Mouse (Mus musculus): ENCODE data around the gene B4galt1. TPM values are rescaled to one million over a fixed set of nuclear protein-coding genes. Genes with fewer than 3 reads are reported as not detected.

The B4galt1 gene
- total RNA-seq, 2 experiments from 2014 or later: 6.7 TPM

DNA sequence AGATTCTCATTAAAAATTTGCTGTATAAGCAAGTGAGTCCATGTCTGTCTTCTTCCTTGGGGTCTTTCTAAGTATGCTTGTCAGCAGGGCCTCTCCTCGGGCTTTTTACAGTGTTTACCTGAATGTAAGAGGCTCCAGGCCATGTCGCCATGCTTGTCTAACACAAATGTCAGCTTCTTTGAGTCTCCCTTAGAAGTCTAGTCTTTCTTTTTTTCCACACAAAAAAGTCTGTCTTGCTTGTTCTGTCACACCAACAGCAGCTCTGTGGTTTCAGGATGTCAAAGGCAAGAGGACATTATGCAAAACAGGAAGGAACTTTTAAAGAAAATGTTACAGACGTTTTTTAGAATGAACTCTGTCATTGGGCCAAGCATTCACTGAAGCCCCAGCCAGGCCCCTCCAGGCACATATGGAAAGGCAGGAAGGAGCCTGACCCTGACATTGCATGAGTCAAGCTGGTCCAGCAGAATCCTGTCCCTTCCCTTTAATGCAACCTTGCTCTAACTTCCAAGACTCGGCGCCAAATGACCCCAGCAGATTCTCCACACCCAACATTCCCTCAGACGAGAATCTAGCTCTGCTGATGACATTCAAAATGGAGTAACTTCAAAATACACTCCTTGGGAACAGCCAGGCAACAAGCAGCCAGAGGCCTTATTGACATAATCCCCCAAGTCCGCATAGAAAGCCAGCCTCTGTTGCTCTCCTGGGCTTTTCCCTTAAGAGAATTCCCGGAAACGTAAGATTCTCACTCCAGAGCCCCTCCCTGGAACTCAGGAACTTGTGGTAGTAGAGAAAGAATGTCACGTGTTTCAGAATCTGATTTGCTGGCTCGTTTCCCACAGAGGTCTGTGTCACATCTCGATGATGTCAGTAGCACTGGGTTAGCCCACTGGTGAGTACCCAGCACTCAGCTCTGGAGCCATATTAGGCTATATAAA is 8.7 kb downstream of the B4galt1 start:
- intact Hi-C loops (cut with DNase I): no loop called here
- no peak for DNase-seq

DNA sequence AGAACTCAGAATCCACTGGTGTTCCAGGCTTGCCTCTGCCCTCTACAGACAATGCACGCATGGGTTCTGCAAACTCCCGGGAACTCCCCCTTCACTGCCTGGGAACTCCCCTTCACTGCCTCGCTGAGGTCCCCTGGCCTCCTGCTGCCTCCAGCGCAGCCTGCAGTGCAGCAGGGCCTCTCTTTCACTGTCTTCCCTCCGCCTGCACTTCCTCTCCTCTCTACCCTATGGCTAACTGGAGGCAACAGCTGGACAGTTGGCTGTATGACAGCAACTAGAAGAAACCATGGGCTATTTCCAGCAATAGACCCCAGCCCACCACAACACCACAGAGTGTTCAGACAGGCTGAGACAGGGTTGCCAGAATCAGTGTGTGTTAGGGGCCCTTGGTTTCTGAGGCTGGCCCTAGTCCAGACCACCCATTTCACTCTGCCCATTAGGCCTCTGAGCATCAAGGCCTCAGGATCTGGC is 9.5 kb downstream of the B4galt1 start:
- peak; percentile 76 for DNase-seq
- intact Hi-C loops (cut with DNase I): no loop called here

DNA sequence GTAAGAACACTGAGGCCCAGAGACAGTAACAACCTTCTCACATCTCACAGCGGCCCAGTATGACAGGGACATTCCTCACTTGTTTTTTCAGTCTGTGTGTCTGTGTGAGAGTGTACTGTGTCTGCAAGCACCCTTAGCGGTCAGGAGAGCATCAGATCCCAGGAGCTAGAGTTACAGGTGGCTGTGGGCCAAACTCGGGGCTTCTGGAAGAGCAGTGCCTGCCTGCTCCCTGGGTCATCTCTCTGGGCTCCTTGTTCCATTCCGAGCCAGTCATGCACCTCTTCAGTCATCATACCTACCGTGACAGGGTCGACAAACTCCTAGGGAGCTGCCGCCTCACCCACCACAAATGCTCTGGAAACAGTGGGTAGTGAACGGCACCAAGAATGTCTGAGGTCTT is 10.1 kb downstream of the B4galt1 start:
- no peak for DNase-seq
- intact Hi-C loops (cut with DNase I): no loop called here

DNA sequence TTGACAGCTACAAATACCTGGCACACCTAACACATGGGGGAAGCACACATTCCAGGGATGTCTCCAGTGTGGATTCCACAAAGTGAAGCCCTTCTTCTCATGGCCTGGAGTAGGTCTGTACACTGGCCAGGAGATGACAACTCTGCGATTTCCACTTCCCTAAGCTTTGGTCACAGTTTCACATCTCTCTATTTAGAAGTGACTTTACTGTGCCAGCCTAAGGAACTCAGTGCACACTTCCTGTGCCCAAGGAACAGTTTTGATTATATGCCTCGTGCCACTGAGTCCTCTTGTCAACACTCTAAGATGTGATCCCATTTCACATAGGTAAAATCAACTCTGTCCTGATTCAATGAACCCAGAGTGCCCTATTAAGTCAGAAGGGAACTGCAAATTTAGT is 13.4 kb downstream of the B4galt1 start:
- intact Hi-C loops (cut with DNase I): no loop called here
- no peak for DNase-seq

DNA sequence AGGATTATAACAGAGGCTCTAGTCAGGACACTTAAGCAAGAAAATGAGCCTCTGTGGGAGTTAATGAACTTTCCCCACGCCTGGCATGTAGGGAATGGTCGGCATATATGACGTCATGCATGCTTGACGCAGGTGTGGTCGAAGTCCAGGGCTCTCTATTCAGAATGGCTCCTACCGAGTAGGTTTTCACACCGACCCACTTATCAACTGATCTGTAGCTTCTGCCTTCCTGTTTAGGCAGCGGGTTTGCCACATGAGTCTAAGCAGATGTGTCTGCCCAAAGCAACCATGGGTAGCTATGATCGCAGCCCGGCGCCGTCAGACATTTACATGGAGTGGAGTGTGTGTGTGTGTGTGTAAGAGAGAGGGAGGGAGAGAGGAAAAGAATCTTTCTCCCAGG is 14.6 kb downstream of the B4galt1 start:
- no peak for DNase-seq
- intact Hi-C loops (cut with DNase I): no loop called here

DNA sequence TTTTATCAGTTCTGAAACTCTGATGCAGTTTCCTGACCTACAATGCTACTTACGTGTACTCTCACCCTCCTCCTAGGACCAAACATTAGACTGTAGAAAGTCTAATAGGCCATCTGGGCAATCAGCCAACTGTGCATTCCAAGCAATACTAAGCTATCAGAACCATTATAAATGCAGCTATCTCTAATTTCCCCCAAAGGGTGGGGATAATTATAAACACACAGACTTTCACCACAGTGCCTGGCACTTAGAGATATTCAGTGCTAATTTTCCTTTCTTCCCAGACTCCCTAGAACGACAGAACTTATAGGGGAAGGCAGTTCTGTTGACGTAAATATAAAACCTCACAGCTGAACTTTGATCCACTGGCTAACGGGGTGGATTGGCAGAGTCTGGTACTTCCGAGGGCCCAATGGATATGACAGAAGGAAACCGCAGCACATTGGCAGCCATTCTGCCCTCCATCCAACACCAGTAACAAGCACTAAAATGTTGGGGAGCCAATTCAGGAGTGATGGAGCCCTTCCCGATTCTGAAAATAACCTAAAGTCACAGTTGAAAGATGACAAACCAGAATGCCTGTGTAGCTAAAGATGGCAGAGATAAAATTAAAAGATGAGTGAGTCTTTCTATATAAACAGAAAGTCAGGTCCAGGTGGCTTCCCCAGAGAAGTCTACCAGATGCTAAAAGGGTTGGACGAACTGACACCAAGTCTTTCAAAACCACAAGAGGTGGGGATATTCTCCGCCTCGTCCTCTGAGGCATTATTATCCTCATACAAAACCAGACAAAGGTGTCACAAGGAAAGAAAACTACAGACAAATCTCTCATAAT is 16.1 kb downstream of the B4galt1 start:
- DNase-seq: no peak
- intact Hi-C loops (cut with DNase I): no loop called here

DNA sequence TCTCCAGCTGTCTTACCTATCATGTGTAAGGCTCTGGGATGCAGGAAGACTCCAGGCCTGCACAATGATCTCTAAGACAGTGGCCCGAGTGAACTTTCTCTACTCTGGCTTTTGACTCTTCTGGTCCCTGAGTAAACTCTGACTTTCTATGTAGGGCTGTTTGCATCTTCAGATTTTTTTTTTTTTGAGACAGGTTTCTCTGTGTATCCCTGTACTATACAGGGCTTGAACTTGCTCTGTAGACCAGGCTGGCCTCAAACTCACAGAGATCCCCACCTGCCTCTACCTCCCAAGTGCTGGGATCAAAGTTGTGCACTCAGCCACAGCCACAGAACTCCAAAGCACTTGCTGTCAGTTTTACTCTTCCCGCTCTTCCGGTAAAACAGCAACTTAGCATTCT is 16.8 kb downstream of the B4galt1 start:
- DNase-seq: no peak
- intact Hi-C loops (cut with DNase I): no loop called here

DNA sequence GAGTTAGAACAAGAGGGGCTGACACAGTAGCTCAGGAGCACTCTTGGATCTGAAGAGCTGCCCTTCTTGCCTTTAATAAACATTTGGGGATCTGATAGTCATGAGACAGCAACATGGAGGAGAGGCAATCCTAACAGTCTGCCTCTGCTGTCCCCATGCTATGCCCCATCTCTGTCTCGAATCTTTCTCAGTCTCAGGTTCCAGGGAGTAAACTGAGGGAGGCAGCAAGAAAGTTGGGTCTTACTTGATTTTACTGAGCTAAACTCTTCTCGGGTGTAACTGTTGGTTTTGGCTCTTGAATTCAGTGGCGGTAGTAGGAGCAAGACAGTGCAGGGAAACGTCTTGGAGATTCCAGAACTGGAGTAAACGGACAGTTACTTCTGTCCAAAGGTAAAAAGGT is 18.9 kb downstream of the B4galt1 start:
- DNase-seq: no peak
- intact Hi-C loops (cut with DNase I): no loop called here

DNA sequence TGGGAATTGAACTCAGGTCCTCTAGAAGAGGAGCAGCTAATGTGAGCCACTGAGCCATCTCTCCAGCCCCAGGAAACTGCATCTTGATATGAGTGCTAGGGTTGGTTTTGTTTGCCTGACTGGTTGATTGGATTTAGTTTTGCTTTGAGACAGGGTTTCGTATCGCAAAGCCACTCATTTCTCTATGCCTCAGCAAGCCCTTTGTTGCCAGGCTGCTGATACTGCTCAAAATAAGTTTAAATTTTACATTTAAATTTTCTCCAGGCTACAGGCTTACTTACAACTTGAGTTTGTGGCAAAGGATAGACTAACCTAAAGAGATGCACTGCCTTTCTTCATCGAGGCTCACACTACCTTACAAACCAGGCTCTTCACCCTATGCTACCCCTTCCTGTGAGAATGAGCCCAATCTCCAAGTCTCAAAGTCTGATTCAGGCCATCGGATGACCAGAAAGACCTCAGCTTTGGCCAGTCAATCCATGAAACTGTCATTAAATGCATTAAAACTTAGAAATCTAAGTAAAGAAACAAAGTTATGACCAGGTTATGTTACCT is 19.5 kb downstream of the B4galt1 start:
- DNase-seq: no peak
- intact Hi-C loops (cut with DNase I): no loop called here

DNA sequence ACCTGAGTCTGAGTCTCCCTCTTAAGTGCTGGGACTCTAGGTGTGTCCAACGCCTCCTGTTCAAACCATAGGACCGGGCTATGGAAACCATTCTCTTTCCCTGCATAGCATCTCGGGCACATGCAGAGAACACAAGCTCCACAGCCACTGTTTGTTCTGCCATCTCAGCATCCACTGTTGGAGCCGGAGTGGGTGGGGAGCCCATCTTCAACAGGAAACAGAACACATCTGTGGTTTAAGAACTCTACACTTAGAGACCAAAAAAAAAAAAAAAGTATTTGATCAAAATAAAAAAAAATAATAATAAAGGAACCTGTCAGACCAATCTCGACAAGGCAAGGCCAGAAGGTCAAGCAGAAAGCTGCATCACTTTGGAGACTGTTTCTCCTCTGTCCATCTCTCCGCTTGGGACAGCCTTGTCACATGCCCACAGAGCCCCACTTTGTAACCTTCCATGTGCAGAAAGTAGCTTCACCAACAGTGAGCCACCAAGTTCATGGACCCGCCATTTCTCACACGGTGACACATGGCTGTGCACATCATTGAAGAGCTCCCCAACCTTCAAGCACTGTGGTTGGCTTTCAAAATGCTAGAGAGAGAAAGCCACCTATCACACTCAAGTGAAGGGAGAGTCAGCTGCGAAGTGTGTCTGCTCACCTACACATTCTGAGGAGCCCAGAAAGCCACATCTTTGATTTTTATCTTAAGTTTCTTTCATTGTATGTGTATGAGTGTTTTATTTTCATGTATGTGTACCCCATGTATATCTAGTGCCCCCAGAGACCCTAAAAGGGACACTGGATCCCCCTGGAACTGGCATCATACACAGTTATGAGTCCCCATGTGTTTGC is 20.2 kb downstream of the B4galt1 start:
- DNase-seq: no peak
- intact Hi-C loops (cut with DNase I): no loop called here

DNA sequence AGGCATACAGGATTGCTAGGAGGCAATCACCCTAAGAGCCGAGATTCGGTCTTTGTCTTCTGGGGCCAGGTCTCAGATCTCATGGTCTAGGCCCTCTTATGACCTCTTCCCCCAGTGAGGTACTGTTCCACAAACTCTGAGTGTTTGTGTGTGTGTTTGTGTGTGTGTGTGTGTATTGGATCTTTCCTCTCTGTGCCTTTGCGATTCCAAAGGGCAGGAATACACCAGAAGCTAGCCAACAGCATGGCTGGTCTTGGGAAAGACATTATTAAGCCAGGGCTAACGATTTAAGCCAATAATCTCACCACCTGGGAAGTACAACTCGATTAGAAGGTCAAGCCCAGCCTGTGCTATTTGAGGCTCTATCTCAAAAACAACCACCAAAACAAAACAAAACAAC is 23.3 kb downstream of the B4galt1 start:
- DNase-seq: no peak
- intact Hi-C loops (cut with DNase I): no loop called here

DNA sequence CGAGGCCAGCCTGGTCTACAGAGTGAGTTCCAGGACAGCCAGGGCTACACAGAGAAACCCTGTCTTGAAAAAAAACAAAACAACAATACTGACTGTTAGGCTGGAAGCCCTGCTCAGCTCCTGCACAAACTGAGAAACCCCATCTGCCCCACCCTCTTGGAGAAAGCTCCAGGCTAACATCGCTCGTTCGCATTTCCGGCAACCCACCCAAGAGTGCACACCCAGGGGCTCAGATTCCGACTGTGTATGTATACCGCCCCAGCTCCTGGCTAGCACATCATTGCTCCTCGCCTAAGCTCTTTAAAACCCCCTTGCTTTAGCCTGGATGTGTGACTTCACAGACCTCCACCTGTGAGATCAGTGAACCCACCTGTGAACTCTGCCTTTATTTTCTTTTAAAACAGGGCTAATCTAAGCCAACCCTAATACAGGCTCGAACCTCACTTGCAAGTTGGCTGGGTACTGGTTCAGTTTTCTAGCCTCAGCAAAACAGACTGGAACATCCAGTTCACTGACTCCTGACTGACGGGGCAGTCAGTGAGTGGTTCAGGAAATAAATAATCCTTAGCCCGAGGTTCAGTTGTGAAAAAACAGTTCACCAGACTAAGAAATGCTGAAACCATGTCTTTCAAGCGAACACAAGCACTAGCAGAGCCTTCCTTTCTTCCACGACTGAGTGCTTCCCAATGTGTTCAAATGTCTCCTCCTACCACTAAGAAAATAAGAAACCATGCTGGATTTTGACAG is 24.0 kb downstream of the B4galt1 start:
- intact Hi-C loops (cut with DNase I): no loop called here
- no peak for DNase-seq

DNA sequence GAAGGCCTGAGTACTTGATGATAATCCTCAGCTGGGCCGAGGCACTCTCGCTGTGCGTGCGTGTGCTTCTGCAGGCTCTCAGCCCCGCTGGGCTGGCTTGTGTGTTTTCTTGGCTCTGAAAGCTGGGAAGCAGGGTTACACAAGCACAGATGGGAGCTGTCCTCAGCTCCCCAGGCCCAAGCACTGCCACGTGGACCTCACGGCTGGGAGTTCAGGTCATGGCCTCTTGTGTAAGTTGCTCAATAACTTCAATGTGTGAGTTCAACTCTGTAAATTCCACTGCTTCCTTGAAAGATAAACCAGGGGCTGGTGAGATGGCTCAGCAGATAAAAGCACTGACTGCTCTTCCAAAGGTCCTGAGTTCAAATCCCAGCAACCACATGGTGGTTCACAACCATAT is 24.9 kb downstream of the B4galt1 start:
- intact Hi-C loops (cut with DNase I): no loop called here
- DNase-seq: no peak

DNA sequence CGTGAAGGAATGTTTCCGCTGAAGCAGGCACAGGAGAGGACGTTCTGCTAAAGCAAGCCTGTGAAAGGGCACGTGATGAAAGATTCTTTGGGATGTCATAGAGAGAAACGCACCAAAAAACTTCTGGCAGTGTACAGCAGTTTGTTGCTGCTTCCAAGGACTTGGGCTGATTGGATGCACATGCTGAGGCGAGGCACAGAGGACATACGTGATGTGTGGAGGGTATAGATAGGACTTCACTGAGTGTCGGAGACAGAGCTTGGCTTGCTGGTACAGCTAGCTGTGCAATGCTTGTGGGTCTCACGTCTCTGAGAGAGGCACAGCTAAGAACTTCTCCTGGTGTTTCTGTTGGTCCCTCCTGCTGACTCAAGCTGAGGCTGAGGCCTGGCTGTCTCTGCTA is 25.9 kb downstream of the B4galt1 start:
- intact Hi-C loops (cut with DNase I): no loop called here
- no peak for DNase-seq

DNA sequence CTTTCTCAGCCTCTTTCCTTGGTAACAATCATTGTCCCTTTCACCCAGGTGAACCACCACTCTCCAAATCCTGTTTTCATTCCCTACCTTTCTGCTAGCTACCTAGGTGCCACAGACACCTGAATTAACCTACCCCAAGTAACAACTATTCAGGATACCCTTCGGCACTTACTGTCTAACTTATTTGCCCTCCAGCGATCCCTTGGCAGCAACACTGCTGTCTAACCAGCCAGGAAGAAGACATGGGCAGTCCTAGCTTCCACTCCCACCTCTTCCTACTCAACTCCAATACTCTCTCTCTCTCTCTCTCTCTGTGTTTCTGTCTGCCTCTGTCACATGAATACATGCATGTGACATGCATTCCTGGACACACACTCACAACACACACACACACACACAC is 27.0 kb downstream of the B4galt1 start:
- DNase-seq: no peak
- intact Hi-C loops (cut with DNase I): no loop called here

DNA sequence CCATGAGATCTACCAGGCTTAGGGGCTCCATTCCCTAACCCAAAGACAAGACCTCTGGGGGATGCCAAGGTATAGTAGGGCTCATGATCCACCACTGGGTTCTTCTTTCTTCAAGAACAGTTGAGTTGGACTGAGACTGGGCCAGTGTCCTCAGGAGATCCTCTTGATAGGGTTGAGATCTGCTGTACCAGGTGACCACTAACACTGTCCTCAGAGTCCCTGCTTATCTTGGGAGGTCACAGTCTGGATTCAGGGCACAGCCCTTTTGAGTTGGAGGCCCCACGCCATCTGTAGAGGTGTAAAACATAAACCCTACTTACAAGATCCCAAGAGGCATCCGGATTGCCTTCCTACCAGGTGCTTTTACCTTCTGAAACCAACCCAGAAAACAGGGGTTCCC is 27.8 kb downstream of the B4galt1 start:
- DNase-seq: no peak
- intact Hi-C loops (cut with DNase I): no loop called here

DNA sequence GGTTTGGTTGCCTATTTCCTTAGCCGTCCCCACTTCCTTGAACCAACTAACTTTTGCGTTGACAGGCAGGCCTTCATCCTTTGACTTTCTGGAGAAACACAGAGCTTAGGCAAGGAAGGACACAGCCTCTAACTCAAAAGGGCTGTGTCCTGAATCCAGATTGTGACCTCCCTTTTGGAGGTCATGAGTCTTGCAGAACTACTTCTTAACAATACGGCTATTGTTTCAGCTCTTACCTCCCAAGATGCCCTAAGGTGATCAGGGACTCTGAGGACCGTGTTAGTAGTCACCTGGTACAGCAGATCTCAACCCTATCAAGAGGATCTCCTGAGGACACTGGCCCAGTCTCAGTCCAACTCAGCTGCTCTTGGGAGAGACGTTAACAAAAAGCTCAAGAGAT is 28.7 kb downstream of the B4galt1 start:
- intact Hi-C loops (cut with DNase I): no loop called here
- no peak for DNase-seq

DNA sequence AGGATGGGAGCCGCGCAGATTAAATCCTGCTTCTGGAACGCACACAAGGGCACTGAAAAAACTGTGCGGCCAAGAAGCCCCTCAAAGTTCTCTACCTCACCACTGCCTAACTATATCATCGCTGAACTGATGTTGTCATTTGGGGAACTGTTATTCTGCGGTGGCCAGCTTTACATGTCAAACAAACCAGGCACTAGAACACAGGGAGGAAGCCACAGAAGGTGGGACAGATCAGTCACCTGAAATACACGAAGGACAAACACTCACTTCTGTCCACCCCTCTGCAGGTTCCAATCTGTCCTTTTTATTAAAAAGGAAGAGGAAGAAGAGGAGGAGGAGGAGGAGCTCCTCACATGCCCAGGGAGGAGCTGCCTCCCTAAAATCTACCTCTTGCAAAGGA is 29.3 kb downstream of the B4galt1 start:
- no peak for DNase-seq
- intact Hi-C loops (cut with DNase I): no loop called here

DNA sequence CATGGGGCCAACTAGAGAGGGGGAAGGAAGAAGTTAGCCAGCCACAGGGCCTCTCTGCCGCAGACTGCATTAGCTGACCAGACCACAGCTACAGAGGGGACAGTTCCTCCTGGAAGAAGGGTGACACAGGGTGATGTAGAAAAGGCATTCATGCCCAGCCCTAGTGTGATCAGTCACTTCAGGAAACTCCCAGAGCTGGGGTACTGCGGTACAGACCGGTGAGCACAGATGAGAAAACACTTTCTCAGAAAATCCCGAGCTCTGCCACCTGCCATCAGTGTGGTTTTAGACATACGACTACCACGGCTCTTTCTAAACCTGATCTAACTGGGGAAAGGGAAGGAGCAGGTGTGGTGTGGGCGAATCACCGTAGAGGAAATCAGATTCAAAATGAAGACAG is 30.1 kb downstream of the B4galt1 start:
- no peak for DNase-seq
- intact Hi-C loops (cut with DNase I): no loop called here

DNA sequence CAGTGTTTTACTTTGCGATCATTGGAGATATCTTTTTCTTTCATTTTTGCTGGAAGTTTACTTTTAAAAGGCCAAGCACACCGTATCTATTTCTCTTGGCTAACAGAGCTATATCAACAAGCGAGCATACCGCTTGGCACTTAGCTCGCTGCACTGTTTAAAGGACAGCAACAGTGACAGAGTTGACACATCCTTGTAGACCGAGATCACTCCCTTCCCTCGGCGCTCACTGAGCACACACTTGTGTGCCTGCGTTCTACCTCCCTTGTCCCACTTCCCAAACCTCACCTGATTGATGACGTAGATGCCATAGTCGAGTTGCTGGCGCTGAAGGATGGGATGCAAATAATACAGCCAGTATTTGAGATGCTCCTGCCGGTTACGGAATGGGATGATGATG is 30.7 kb downstream of the B4galt1 start:
- intact Hi-C loops (cut with DNase I): no loop called here
- no peak for DNase-seq

Measured in left cerebral cortex, postnatal 4 days (tissue).